Mouse (Mus musculus) liver, embryonic 14.5 days (tissue): ENCODE data around the gene Ntm. TPM values are rescaled to one million over a fixed set of nuclear protein-coding genes. Genes with fewer than 3 reads are reported as not detected.

Experiments
- ATAC-seq: fragments of 200-750 bp; cut with Nextera tagmentation; 2 replicates; pipeline ENCODE4 v1.8.0; 2017; ENCODE audit warnings: moderate number of reproducible peaks, mild to moderate bottlenecking, moderate library complexity; ENCODE audit not compliant: insufficient read depth
- DNase-seq, 3 experiments: peaks; one replicate each; pipeline ENCODE4 v3.0.0-alpha.2; 2012 to 2013; ENCODE audit warnings: low read depth in 3 of 3, low spot score in 3 of 3
- H3K27ac ChIP-seq: fragments of 300-500 bp; sonication (generic); 2 replicates; pipeline ENCODE4 v1.5.1; 2014; ENCODE audit warnings: moderate library complexity, mild to moderate bottlenecking, control low read depth, inconsistent platforms
- H3K27me3 ChIP-seq: fragments of 300-500 bp; sonication (generic); 2 replicates; pipeline ENCODE4 v1.6.1; 2014; ENCODE audit warnings: mild to moderate bottlenecking, low read length, moderate library complexity; ENCODE audit not compliant: control insufficient read depth, insufficient read depth
- H3K36me3 ChIP-seq: fragments of 300-500 bp; sonication (generic); replicated peaks from 2 replicates; pipeline ENCODE4 v1.6.1; 2014; ENCODE audit warnings: low read depth; ENCODE audit not compliant: control insufficient read depth, insufficient read depth
- H3K4me1 ChIP-seq, 2 experiments: fragments of 200-500 bp in 1 of 2; fragments of 300-500 bp in 1 of 2; sonication (generic) in 1 of 2; replicated peaks; 2 replicates each; pipeline ENCODE4 v1.6.1; 2012 to 2014; ENCODE audit warnings: antibody characterized with exemption in 1 of 2, inconsistent platforms in 1 of 2, low read length in 1 of 2; ENCODE audit not compliant: control insufficient read depth in 2 of 2, insufficient read depth in 2 of 2
- H3K4me2 ChIP-seq: fragments of 300-500 bp; sonication (generic); 2 replicates; pipeline ENCODE4 v1.6.1; 2014; ENCODE audit warnings: low read depth, mild to moderate bottlenecking, control low read depth, moderate library complexity
- H3K4me3 ChIP-seq, 2 experiments: fragments of 200-500 bp in 1 of 2; fragments of 300-500 bp in 1 of 2; sonication (generic) in 1 of 2; 2 replicates each; pipeline ENCODE4 v1.5.1; 2012 to 2014; ENCODE audit warnings: low read depth in 2 of 2, low read length in 2 of 2, mild to moderate bottlenecking in 2 of 2, control low read depth in 1 of 2, inconsistent platforms in 1 of 2, moderate library complexity in 1 of 2; ENCODE audit not compliant: insufficient read depth in 1 of 2
- H3K9ac ChIP-seq: fragments of 300-500 bp; sonication (generic); replicated peaks from 2 replicates; pipeline ENCODE4 v1.6.1; 2014; ENCODE audit warnings: mild to moderate bottlenecking, control low read depth, moderate library complexity
- H3K9me3 ChIP-seq: fragments of 300-500 bp; sonication (generic); 2 replicates; pipeline ENCODE4 v1.6.1; 2016; ENCODE audit warnings: low read length, mixed read lengths; ENCODE audit not compliant: control insufficient read depth
- CTCF ChIP-seq: IDR thresholded peaks from 2 replicates; pipeline ENCODE4 v1.5.1; 2016; ENCODE audit warnings: antibody characterized with exemption, low read depth, control low read depth
- EP300 ChIP-seq: IDR thresholded peaks from 2 replicates; pipeline ENCODE4 v1.6.1; 2016; ENCODE audit warnings: antibody characterized with exemption, low read depth
- WGBS: fragments of 180-500 bp; shearing (Covaris S2); extraction: QIAGEN DNeasy Blood & Tissue Kit; methylation state at CpG from one replicate; pipeline ENCODE4 v1.1.7; 2014; ENCODE audit not compliant: insufficient replicate concordance; 5-methylcytosine and 5-hydroxymethylcytosine counted together
- polyA plus RNA-seq, 2 experiments: library from polyadenylated mRNA; depleted of rRNA in 1 of 2; stranded (reverse) in 1 of 2; unstranded in 1 of 2; fragments of >200 nt; fragmentation: Nextera tagmentation in 1 of 2; extraction: Ambion mirVana in 1 of 2; gene quantifications; 2 replicates each; pipeline versions ENCODE4 v1.2.1 to v1.2.3; 2012 to 2014

Gene Ntm
- polyA plus RNA-seq, 2 experiments: 0.21 to 0.30 TPM

DNA sequence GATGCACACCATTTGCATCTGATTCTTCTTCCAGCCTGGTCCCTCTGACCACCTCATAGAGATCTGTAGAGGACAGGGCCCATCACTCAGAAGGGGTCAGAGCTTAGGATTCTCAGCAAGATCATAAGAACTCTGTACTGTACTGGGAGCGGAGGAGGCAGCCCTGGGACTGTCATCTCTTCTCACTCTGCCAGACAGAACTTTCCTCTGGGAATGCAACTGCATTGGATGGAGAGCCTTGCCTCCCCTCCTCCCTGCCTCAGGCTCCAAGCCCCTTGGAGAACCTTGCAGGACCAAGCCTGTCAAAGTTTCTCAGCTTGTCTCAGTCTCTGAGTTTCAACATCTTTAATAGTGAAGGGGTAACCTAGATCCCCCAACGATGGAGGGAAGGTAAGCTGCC lies 1.4 kb downstream of the Ntm start:
- no peak overlapping the region for H3K4me2 ChIP-seq
- H3K27me3 ChIP-seq: peaks cover 7% of the 10 kb centered on the region
- DNase-seq: no peak
- no peaks in the 10 kb centered on the region for H3K4me1 ChIP-seq
- H3K27ac ChIP-seq: no peak overlapping the region
- WGBS: 30% methylated on average over 2 of the region's 2 CpGs
- no peak overlapping the region for H3K4me3 ChIP-seq
- ATAC-seq: no peak
- H3K36me3 ChIP-seq: no peaks in the 10 kb centered on the region
- TF ChIP-seq CTCF (no peak), EP300 (no peak)
- no peaks in the 10 kb centered on the region for H3K9me3 ChIP-seq
- H3K9ac ChIP-seq: no peak overlapping the region

- H3K9ac ChIP-seq: no peak overlapping the region
- 45% methylated on average over 5 of the region's 5 CpGs for WGBS
These were observed 2.2 kb downstream of the Ntm start for GRCm38 (mm10) chr9:29960741-29961140.

GRCm38 (mm10) chr9:29960236-29960635 lies 2.7 kb downstream of the Ntm start:
- TF ChIP-seq CTCF: no peak
- no peak for TF ChIP-seq EP300
- Histone ChIP-seq H3K27me3 (peaks cover 7% of the 10 kb centered on the region), H3K4me3 (no peak overlapping the region), H3K4me1 (no peaks in the 10 kb centered on the region), H3K27ac (no peak overlapping the region), H3K4me2 (no peak overlapping the region), H3K9ac (no peak overlapping the region), H3K9me3 (no peaks in the 10 kb centered on the region), H3K36me3 (no peaks in the 10 kb centered on the region)
- 52% methylated on average over 3 of the region's 3 CpGs for WGBS
- DNase-seq: no peak
- ATAC-seq: no peak

More at GRCm38 (mm10) chr9:29960741-29961140, 2.2 kb downstream of the Ntm start:
- H3K27me3 ChIP-seq: peaks cover 7% of the 10 kb centered on the region
- no peak for DNase-seq
- H3K4me1 ChIP-seq: no peaks in the 10 kb centered on the region
- H3K4me3 ChIP-seq: no peak overlapping the region
- H3K9me3 ChIP-seq: no peaks in the 10 kb centered on the region
- no peak for ATAC-seq
- TF ChIP-seq CTCF (no peak), EP300 (no peak)
- H3K4me2 ChIP-seq: no peak overlapping the region
- no peaks in the 10 kb centered on the region for H3K36me3 ChIP-seq
- no peak overlapping the region for H3K27ac ChIP-seq

- no peak for TF ChIP-seq CTCF
- TF ChIP-seq EP300: no peak
- Histone ChIP-seq H3K4me1 (no peaks in the 10 kb centered on the region), H3K4me2 (no peak overlapping the region), H3K27ac (no peak overlapping the region), H3K27me3 (no peaks in the 10 kb centered on the region), H3K36me3 (no peaks in the 10 kb centered on the region), H3K9me3 (no peaks in the 10 kb centered on the region), H3K4me3 (no peak overlapping the region), H3K9ac (no peak overlapping the region)
- ATAC-seq (no peak), DNase-seq (no peak)
- 30% methylated on average over 5 of the region's 5 CpGs for whole genome bisulfite sequencing
These were observed 6.0 kb downstream of the Ntm start for GRCm38 (mm10) chr9:29956936-29957335.

DNA sequence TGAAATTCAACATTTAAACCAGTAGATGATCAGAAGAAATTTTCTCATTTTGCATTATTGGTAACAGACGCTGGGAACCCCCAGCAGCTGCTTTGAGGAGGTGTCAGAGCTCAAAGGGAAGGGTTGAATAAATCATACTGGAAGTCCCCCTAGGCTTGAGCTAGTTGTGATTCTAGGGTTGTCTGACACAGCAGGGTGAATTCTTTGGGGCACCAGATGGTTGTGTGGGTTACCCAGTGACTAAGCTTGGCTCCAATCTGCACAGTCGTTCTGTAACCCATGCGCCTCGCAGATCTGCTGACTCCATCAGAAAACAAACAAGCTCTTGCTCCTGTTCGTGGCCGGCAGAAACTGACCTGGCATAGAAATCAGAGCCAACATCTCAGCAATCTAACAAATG lies 8.9 kb downstream of the Ntm start:
- Histone ChIP-seq H3K36me3 (no peaks in the 10 kb centered on the region), H3K9me3 (no peaks in the 10 kb centered on the region), H3K27me3 (no peaks in the 10 kb centered on the region), H3K4me3 (no peak overlapping the region), H3K4me2 (no peak overlapping the region), H3K4me1 (no peaks in the 10 kb centered on the region), H3K9ac (no peak overlapping the region), H3K27ac (no peak overlapping the region)
- 61% methylated on average over 6 of the region's 6 CpGs for WGBS
- ATAC-seq (no peak), DNase-seq (no peak)
- TF ChIP-seq EP300: no peak
- TF ChIP-seq CTCF: no peak
